Mouse (Mus musculus) MN1 (cell line): Measurements from ENCODE around the gene Pde4d.

Experiments
- DNase-seq: peaks from one replicate; pipeline ENCODE4 v3.0.0-alpha.2; 2016; ENCODE audit warnings: low spot score

Pde4d gene

DNA sequence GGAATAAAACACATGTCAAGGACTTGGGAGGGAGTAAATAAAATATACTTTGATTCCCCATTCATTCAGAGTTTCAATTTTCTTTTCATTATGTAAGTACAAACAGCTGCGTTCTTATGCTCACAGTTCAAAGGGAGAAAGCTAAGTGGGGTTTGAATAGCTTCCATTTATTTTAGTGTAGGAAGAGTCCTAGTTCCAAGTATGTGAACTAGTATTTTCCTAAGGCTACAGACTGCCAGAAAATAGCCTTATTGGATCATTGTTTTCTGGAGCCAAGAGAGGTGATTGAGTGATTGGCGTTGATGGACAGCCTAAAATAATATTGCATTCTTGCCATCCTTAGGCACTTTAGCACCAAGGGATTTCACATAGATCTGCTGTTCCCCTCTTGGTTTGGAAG lies 41.1 kb downstream of the Pde4d start:
- DNase-seq: no peak

DNA sequence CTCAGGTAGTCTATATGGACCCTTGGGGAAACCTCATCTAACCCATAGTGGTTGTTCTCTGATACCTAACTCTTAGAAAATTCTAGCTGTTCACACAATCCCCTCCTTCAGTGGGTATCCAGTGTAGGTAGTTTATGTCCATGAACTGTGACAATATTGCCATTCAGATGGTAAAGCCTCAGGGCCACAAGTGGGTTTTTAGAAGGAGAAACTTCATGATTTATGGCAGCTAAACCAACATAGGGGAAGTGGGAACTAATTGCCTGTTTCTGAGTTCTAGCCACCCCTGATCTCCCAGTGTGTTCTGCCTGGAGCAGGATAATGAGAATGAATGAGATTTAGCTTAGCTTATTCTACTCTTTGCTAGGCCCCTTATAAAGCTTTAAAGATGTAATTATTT lies 43.1 kb downstream of the Pde4d start:
- no peak for DNase-seq

- no peak for DNase-seq
These were observed 44.6 kb downstream of the Pde4d start for GRCm38 (mm10) chr13:108494365-108494764.

GRCm38 (mm10) chr13:108497768-108498167 lies 48.0 kb downstream of the Pde4d start:
- DNase-seq: no peak

DNA sequence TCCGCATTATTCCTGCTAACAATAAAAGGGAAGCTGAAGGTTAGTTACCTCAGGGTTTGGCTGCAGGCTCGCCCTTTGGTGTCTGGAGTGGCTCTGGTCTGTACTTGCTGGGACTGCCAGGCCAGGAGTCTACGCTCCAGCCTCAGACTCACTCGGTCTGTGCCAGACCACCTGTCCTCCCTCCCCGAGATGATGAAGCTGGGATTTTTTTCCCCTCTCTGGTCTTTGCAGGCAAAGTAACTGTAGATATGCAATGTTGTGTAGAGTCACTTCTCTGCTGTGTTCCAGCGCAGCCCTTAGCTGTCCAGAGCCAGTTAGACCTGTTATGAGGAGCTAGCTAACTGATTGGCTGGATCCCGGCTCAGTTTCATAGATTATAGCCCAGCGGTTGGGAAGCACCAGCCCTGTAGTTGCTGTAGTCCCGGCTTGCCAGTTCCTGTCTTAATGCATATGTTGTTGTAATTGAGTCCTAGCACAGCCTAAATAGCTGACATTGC lies 48.5 kb downstream of the Pde4d start:
- peak; percentile 8 for DNase-seq

DNA sequence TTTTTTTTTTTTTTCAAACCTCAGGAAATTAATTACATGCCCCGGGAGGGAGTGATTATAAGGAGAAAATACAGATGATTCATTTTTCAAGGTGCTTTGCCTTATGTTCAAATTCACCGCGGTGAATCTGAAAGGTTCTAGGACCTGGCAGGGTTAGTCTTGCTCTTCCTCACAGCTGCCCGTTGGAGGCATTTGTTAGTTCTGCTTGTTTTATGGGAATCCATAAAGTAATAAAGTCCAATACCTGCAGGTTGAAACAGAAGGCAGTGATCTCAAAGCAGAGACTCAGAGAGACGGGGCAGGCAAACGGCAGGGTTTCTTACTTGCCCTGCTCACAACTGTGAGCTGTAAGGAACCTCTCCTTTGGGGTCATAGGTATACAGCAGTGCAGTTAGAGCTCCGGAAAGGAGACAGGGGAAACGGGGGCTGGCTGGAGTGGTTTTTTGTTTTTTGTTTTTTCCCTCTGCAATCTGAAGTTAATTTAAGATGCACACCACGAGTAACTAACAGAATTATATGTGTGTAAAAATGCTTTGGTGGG lies 49.1 kb downstream of the Pde4d start:
- no peak for DNase-seq

GRCm38 (mm10) chr13:108501386-108501785 lies 51.6 kb downstream of the Pde4d start:
- no peak for DNase-seq

DNA sequence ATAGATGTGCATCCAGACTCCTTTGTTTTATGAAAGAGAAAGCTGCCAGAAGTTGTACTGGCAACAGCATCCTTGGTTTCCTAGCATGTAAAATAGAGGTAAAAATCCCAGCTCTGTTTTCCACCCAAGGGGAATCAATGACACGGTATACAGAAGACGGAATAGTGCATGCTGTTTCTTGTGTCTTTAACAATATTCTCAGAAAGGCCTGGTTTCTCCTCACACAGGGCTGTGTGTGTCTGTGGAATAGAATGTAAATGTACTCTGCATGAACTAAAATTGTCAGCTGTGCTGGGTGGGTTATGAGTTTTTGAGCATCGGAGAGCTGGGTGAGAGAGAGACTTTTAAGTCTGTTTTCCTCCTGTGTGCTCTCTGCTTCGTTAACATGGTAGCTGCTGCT lies 74.8 kb downstream of the Pde4d start:
- DNase-seq: no peak

DNA sequence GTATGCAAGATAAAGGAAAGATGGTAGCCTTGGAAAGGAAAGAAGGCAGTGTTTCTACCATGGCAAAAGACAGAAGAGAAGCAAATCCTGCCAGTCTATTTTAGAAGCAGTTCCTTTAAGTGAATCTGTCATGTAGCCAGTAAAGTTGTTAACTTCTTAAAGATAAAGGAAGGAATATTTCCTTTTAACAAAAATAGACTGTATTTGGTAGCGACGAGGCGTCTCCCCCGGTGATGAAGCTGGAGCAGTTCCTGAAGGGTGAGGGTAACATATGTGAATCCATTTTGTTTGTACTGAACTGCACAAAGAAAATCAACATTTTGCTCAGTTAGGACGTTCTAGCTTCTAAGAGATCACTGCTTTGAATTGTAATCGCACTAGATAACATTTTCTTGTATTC lies 75.2 kb downstream of the Pde4d start:
- no peak for DNase-seq

DNA sequence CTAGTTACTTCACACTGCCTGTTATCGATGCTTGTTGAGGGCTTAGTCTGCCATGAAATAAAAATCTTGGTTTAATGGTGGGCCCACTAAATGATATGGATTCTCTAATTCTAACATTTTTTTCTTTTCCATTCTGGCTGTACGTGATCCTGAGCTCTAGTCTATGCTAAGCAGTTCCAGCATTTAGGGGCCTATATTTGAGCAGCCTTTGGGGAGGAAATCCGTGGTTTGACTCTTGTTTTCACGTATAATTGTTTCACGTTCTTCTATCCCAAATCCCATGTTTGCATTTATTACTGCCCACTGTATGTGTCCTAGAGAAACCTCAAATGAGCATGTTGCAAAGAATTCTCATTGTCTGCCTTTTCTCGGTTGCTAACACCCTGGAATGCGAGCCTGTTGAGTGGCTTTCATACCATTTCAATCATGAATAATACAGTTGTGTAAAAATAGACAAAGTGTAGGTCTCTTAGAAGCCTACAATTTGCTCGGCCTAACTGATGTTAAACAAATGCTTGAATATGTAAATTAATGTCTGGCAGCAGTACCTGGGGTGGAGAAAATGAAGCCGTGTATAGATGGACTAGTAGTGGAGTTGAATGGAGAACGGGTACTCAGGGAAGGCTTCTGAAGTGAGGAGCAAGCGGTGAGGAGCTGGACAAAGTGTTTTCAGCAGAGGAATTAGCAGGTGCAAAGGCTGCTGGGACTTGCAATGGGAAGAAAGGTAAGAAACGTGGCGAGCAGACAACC lies 76.7 kb downstream of the Pde4d start:
- no peak for DNase-seq

DNA sequence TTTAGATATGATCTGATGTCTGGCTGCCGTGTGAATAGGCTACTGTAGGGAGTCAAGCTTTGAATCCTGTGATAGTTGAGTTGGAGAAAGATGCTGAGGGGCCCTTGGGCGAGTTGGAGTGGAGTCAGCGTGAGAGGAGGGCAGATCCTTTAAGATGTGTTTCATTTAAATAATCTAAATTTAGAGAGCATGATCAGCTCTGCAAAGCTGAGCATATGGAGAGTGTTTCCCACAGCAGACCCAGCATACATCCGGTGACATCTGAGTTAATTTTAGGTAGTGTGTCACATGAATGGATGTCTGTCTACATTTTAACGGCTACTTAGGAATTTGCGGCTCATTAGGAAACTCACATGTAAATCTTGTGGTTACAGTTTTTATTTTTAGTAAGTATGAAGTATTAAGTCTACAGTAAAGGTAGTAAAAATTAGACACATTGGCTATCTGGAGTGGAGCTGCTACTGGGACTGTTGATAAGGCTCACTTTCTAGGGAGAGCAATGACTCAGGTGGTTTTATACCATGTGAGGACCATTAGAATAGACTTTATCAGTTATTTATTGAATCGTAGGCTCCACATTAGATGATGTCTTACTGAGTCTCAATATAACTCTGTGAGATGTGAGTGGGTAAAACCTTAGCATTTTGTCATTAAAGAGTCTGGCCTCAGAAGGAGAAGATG lies 77.5 kb downstream of the Pde4d start:
- no peak for DNase-seq

DNA sequence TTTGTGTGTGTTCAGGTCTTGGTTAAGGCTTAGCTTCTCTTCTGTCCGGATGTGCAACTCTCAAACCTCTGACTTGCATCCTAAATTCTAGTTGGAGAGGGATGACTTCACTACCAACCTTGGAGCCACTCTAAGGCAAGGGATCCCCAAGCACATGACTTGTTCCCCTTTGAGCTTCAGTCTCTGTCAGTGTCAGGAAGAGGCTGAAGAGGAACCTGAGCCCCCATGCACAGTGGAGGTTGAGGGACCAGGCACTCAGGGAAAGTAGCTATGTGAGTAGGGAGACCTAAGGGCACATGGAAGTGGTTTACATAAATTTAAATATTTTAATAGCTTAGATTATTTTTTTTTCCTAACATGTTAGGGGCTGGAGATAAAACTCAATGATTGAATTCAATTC lies 78.6 kb downstream of the Pde4d start:
- DNase-seq: no peak

- DNase-seq: no peak
These were observed 83.1 kb downstream of the Pde4d start for GRCm38 (mm10) chr13:108532875-108533274.

DNA sequence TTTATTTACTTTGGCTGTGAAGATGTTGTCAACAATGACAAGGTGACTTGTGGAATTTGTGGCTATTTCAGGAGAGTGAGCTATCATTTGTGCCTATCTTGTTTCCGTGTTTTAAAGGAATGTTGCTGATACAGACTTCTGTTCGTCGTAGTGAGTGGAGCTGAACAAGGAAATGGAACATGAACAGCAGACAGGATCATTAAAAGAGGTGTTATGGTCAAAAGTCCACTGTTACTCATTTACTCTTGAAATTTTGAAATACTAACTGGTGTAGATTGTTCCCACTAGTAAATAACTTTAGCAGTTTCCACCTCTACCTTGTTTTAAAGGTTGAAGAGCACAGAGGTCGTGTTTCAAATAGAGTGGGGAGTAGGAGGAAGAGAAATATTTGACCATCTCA lies 86.7 kb downstream of the Pde4d start:
- no peak for DNase-seq

GRCm38 (mm10) chr13:108536951-108537350 lies 87.2 kb downstream of the Pde4d start:
- DNase-seq: no peak

- no peak for DNase-seq
These were observed 89.1 kb downstream of the Pde4d start for GRCm38 (mm10) chr13:108538760-108539369.

- no peak for DNase-seq
These were observed 91.7 kb downstream of the Pde4d start for GRCm38 (mm10) chr13:108541488-108541887.

DNA sequence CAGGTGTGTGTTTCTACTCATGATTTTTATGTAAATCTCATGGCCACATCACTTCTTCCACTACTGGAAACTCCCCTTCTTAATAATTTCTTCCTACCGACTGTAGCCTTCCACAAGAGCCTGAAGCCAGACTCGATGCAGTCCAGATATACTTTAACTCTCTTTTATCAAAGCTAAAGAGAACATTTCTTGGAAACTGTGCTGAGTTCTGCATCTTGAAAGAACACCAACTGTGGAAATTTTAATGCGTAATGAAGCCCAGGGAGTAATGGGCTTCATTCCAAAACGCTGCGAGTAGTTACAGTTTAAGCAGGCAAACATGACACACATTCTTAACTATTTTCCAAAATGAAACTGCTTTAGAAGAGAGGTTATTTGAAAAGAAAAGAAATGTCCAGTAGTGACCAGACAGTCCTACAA lies 92.6 kb downstream of the Pde4d start:
- no peak for DNase-seq

DNA sequence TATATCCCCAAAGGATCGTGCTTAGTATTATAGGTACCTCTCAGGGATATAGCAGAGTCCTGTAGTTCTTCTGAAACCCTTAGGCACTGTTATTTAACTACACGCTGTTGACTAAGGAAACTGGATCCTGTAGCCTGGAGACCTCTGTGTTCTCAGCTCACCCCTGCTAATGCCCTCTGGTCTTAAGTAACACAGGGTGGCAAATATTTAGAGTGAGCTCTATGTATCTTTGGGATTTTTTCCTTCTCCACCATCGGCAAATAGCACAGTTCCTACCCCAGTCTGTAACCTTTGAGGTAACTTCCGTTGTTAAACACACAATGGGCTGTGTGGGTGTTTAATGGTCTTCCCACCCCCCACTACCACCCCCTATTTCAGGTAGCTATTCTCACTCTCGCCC lies 102.5 kb downstream of the Pde4d start:
- no peak for DNase-seq

DNA sequence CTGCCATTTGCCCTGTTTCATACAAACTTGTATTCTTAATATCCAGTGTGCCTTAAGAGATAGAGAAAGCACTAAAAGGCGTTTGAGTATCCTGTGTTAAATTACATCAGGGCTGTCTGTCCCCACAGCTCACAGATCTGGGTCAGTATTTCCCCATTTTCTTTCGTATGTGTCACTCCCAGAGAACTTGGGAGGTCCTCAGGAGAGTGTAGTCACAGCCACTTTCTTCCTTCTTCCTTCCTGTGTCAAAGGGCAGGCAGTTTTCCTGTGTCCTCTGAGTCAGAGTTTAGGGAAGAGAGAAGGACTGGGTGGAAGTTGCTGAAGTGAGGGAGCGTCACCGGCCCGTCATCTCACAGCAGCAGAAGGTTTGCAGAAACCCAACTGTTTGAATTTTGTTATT lies 103.2 kb downstream of the Pde4d start:
- DNase-seq: no peak

DNA sequence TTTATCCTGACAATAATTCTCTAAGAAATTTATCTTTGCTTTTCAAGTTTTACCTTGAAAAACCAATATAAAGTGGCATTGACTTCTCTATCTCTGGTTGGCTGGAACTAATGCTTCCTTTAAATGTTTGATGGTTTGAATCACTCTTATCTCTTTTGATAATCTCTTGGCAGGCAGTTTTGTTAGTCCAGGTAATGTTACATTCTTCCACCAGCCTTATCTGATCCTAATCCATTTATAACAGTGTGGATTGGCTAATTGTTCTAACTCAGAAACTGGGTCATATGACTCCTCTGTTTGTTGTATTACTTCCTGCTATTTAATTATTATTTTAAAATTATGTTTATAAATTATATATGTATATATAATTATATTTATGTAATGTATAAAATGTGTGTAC lies 105.2 kb downstream of the Pde4d start:
- no peak for DNase-seq

GRCm38 (mm10) chr13:108596938-108597337 lies 147.2 kb downstream of the Pde4d start:
- DNase-seq: no peak

- no peak for DNase-seq
These were observed 148.9 kb downstream of the Pde4d start for GRCm38 (mm10) chr13:108598673-108599072.
